Mouse (Mus musculus): Measurements from ENCODE around the gene Ap1s3. TPM values are rescaled to one million over a fixed set of nuclear protein-coding genes. Genes with fewer than 3 reads are reported as not detected.
"Not testable (repeated sequence)": the region's sequence is repeated elsewhere in the genome, so short reads cannot be mapped to it uniquely, and the experiment has no call there.

Ap1s3 gene
- polyA plus RNA-seq, 1 experiment, result 0.34 TPM

GRCm38 (mm10) chr1:79614456-79614855, 57.3 kb downstream of the Ap1s3 start:
- H3K4me2 ChIP-seq (ENCODE audit: low read depth), result no peak overlapping the region
- H3ac ChIP-seq (ENCODE audit: control insufficient read depth, insufficient read length), result no peak overlapping the region
- H3K36me3 ChIP-seq (ENCODE audit: control insufficient read depth, insufficient read depth), result no peaks in the 10 kb centered on the region
- no peak overlapping the region for H3K4me3 ChIP-seq
- H3K27me3 ChIP-seq (ENCODE audit: control insufficient read depth, insufficient read depth, insufficient read length), result no peaks in the 10 kb centered on the region
- no peaks in the 10 kb centered on the region for H3K79me2 ChIP-seq (ENCODE audit: control insufficient read depth, insufficient read depth)
- TF ChIP-seq MYOG (IDR thresholded peaks at IDR 0.05; ENCODE audit: control insufficient read depth in 1 of 3, insufficient read depth in 1 of 3, insufficient read length in 2 of 3, low read depth in 2 of 3), result no peak
- no peak for TF ChIP-seq MYOD1 (IDR thresholded peaks at IDR 0.05; ENCODE audit: control insufficient read depth in 1 of 3, insufficient read length in 2 of 3, low read depth in 2 of 3)
- TF ChIP-seq TCF3 (IDR thresholded peaks at IDR 0.05; ENCODE audit: insufficient read length, low read depth), result no peak
- no peak for TF ChIP-seq REST (IDR thresholded peaks at IDR 0.05; ENCODE audit: insufficient read depth, insufficient read length)
- no peak for TF ChIP-seq E2F4 (IDR thresholded peaks at IDR 0.05; ENCODE audit: insufficient read depth)
- no peak for TF ChIP-seq TCF12 (IDR thresholded peaks at IDR 0.05; ENCODE audit: insufficient read depth, poor library complexity, severe bottlenecking)
- TF ChIP-seq USF1 (IDR thresholded peaks at IDR 0.05; ENCODE audit: low read depth), result no peak
- TF ChIP-seq MAX (IDR thresholded peaks at IDR 0.05; ENCODE audit: low read depth), result no peak
- TF ChIP-seq POLR2A (IDR thresholded peaks at IDR 0.05; ENCODE audit: insufficient read length, low read depth), result no peak
- TF ChIP-seq CEBPB (IDR thresholded peaks at IDR 0.05; ENCODE audit: insufficient read depth, poor library complexity, severe bottlenecking), result no peak
- TF ChIP-seq SRF (IDR thresholded peaks at IDR 0.05; ENCODE audit: control insufficient read depth, insufficient read length, low read depth), result no peak
- TF ChIP-seq POLR2AphosphoS2 (IDR thresholded peaks at IDR 0.05; ENCODE audit: insufficient read length, low read depth), result no peak

DNA sequence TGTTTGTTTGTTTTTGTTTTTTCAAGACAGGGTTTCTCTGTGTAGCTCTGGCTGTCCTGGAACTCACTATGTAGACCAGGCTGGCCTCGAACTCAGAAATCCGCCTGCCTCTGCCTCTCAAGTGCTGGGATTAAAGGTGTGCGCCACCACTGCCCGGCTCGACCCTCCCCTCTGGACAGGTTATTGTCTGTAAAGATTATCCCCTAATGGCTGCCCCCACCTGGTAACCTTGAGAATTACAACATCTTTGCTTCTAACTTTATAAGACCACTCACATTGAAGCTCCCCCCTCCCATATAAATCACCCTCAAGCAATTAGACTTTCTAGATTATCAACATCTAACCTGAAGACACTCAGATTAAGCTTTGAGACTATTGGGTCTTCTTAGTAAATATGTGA, 60.5 kb downstream of the Ap1s3 start:
- not testable (repeated sequence) for H3K79me2 ChIP-seq (ENCODE audit: control insufficient read depth, insufficient read depth); H3K4me2 ChIP-seq (ENCODE audit: low read depth); H3K27me3 ChIP-seq (ENCODE audit: control insufficient read depth, insufficient read depth, insufficient read length); H3ac ChIP-seq (ENCODE audit: control insufficient read depth, insufficient read length); H3K36me3 ChIP-seq (ENCODE audit: control insufficient read depth, insufficient read depth); H3K4me3 ChIP-seq

GRCm38 (mm10) chr1:79608856-79609255, 62.9 kb downstream of the Ap1s3 start:
- H3K36me3 ChIP-seq (ENCODE audit: control insufficient read depth, insufficient read depth); H3K4me3 ChIP-seq: not testable (repeated sequence)

GRCm38 (mm10) chr1:79602500-79602899, 69.3 kb downstream of the Ap1s3 start:
- TF ChIP-seq USF1 (IDR thresholded peaks at IDR 0.05; ENCODE audit: low read depth), result no peak
- no peak for TF ChIP-seq SRF (IDR thresholded peaks at IDR 0.05; ENCODE audit: control insufficient read depth, insufficient read length, low read depth)
- no peak for TF ChIP-seq TCF3 (IDR thresholded peaks at IDR 0.05; ENCODE audit: insufficient read length, low read depth)
- H3ac ChIP-seq (ENCODE audit: control insufficient read depth, insufficient read length), result no peak overlapping the region
- no peak overlapping the region for H3K4me3 ChIP-seq
- no peaks in the 10 kb centered on the region for H3K27me3 ChIP-seq (ENCODE audit: control insufficient read depth, insufficient read depth, insufficient read length)
- H3K4me2 ChIP-seq (ENCODE audit: low read depth), result no peak overlapping the region
- H3K79me2 ChIP-seq (ENCODE audit: control insufficient read depth, insufficient read depth), result no peaks in the 10 kb centered on the region
- no peaks in the 10 kb centered on the region for H3K36me3 ChIP-seq (ENCODE audit: control insufficient read depth, insufficient read depth)

More at GRCm38 (mm10) chr1:79608856-79609255, 62.9 kb downstream of the Ap1s3 start:
- not testable (repeated sequence) for H3K27me3 ChIP-seq (ENCODE audit: control insufficient read depth, insufficient read depth, insufficient read length); H3K79me2 ChIP-seq (ENCODE audit: control insufficient read depth, insufficient read depth); H3ac ChIP-seq (ENCODE audit: control insufficient read depth, insufficient read length); H3K4me2 ChIP-seq (ENCODE audit: low read depth)

- H3K79me2 ChIP-seq (ENCODE audit: control insufficient read depth, insufficient read depth), result no peaks in the 10 kb centered on the region
- no peaks in the 10 kb centered on the region for H3K27me3 ChIP-seq (ENCODE audit: control insufficient read depth, insufficient read depth, insufficient read length)
- H3ac ChIP-seq (ENCODE audit: control insufficient read depth, insufficient read length), result no peak overlapping the region
- H3K36me3 ChIP-seq (ENCODE audit: control insufficient read depth, insufficient read depth), result no peaks in the 10 kb centered on the region
- TF ChIP-seq CEBPB (IDR thresholded peaks at IDR 0.05; ENCODE audit: insufficient read depth, poor library complexity, severe bottlenecking) (no peak), MYOD1 (IDR thresholded peaks at IDR 0.05; ENCODE audit: control insufficient read depth in 1 of 3, insufficient read length in 2 of 3, low read depth in 2 of 3) (no peak), MYOG (IDR thresholded peaks at IDR 0.05; ENCODE audit: control insufficient read depth in 1 of 3, insufficient read depth in 1 of 3, insufficient read length in 2 of 3, low read depth in 2 of 3) (no peak), USF1 (IDR thresholded peaks at IDR 0.05; ENCODE audit: low read depth) (no peak), E2F4 (IDR thresholded peaks at IDR 0.05; ENCODE audit: insufficient read depth) (no peak), SRF (IDR thresholded peaks at IDR 0.05; ENCODE audit: control insufficient read depth, insufficient read length, low read depth) (no peak), TCF12 (IDR thresholded peaks at IDR 0.05; ENCODE audit: insufficient read depth, poor library complexity, severe bottlenecking) (no peak), POLR2A (IDR thresholded peaks at IDR 0.05; ENCODE audit: insufficient read length, low read depth) (no peak), MAX (IDR thresholded peaks at IDR 0.05; ENCODE audit: low read depth) (no peak), POLR2AphosphoS2 (IDR thresholded peaks at IDR 0.05; ENCODE audit: insufficient read length, low read depth) (no peak), TCF3 (IDR thresholded peaks at IDR 0.05; ENCODE audit: insufficient read length, low read depth) (no peak), REST (IDR thresholded peaks at IDR 0.05; ENCODE audit: insufficient read depth, insufficient read length) (no peak)
- H3K4me2 ChIP-seq (ENCODE audit: low read depth), result no peak overlapping the region
- H3K4me3 ChIP-seq, result no peak overlapping the region
Observed at GRCm38 (mm10) chr1:79598385-79599178, 73.2 kb downstream of the Ap1s3 start.
